Mouse (Mus musculus) retina, embryonic 14.5 days (tissue): ENCODE data around the gene Il12rb1.

Experiments
- DNase-seq: peaks from one replicate; pipeline ENCODE4 v3.0.0-alpha.2; 2015; ENCODE audit warnings: low spot score

Il12rb1 gene

GRCm38 (mm10) chr8:70773833-70774232, 34.4 kb upstream of the Il12rb1 start:
- no peak for DNase-seq

GRCm38 (mm10) chr8:70774740-70775139, 33.5 kb upstream of the Il12rb1 start:
- no peak for DNase-seq

- no peak for DNase-seq
These were observed 33.0 kb upstream of the Il12rb1 start for GRCm38 (mm10) chr8:70775227-70775626.

- DNase-seq, result no peak
These were observed 32.3 kb upstream of the Il12rb1 start for GRCm38 (mm10) chr8:70775851-70776495.

- peak; percentile 98 for DNase-seq
These were observed 31.5 kb upstream of the Il12rb1 start, which contains the start of gene Pik3r2 for GRCm38 (mm10) chr8:70776496-70777444. Gene Pik3r2, minus strand, starts transcription at chr8:70776713.

- DNase-seq, result no peak
These were observed 28.2 kb upstream of the Il12rb1 start for GRCm38 (mm10) chr8:70780093-70780492.

GRCm38 (mm10) chr8:70786291-70787050, 21.8 kb upstream of the Il12rb1 start:
- DNase-seq, result no peak

GRCm38 (mm10) chr8:70787051-70787445, 21.2 kb upstream of the Il12rb1 start:
- DNase-seq, result no peak

- DNase-seq, result peak; percentile 37
These were observed 20.1 kb upstream of the Il12rb1 start for GRCm38 (mm10) chr8:70787941-70788667.

- DNase-seq, result no peak
These were observed 19.2 kb upstream of the Il12rb1 start for GRCm38 (mm10) chr8:70789046-70789445.

GRCm38 (mm10) chr8:70790846-70791245, 17.4 kb upstream of the Il12rb1 start:
- DNase-seq, result no peak

- DNase-seq, result no peak
These were observed 17.0 kb upstream of the Il12rb1 start for GRCm38 (mm10) chr8:70791294-70791701.

GRCm38 (mm10) chr8:70791975-70792691, 16.1 kb upstream of the Il12rb1 start:
- peak; percentile 99 for DNase-seq

GRCm38 (mm10) chr8:70792700-70793099, 15.5 kb upstream of the Il12rb1 start:
- DNase-seq, result no peak

- DNase-seq, result no peak
These were observed 14.0 kb upstream of the Il12rb1 start for GRCm38 (mm10) chr8:70794215-70794614.

- DNase-seq, result no peak
These were observed 12.9 kb upstream of the Il12rb1 start for GRCm38 (mm10) chr8:70795370-70795769.

GRCm38 (mm10) chr8:70796403-70797080, 11.7 kb upstream of the Il12rb1 start:
- DNase-seq, result no peak

GRCm38 (mm10) chr8:70797081-70798070, 10.9 kb upstream of the Il12rb1 start:
- peak; percentile 91 for DNase-seq

GRCm38 (mm10) chr8:70798281-70798680, 10.0 kb upstream of the Il12rb1 start:
- no peak for DNase-seq
